Comparison of ENCODE assay signal across 10 mouse cellular contexts in the genomic region with DNA sequence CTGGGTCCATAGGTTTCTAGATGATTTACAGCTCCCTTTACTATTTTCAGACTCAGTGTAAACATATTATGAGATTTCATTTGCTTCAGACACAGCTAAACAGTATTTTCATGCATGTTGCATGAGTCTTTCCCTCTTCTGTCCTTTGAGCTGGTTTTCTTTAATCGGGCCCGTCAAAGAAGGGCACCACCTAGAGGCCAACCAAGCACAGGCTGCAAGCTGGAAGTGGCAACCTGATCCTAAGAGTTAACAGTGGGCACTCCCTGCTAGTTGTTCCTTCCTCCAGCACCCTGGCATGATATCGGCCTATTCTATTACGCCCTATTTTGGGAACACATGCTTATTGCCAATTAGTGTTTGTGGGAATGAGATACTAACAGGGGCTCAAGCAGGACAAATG. TPM values are rescaled to one million over a fixed set of nuclear protein-coding genes. Genes with fewer than 3 reads are reported as not detected.
DNase-seq lines count a peak whose midpoint lies in the region; ATAC-seq and TF ChIP-seq lines count a peak whose summit lies in the region.
"Had no signal": no experiment of that assay in that cellular context is flagged by ENCODE, and none has a peak within 500 bp of the region (broad histone marks: within the 10 kb centered on the region; RNA-seq: fewer than 3 reads in every experiment).

No protein-coding gene starts in this region.

- no peak overlapping the region for H3K27ac ChIP-seq in embryonic fibroblast, embryonic 13.5 days (ENCODE audit: insufficient read depth, low read length)
- H3K27ac ChIP-seq in limb, embryonic 10.5 days = no peak overlapping the region
- no peak overlapping the region for H3K27ac ChIP-seq in midbrain, embryonic 14.5 days (replicated peaks; ENCODE audit: low read depth, low read length)
- H3K27ac ChIP-seq in thymus, adult 2 months (ENCODE audit: control insufficient read depth, insufficient read depth, low read length) = no peak overlapping the region

- H3K36me3 ChIP-seq in limb, embryonic 10.5 days = no peaks in the 10 kb centered on the region
- H3K36me3 ChIP-seq in midbrain, embryonic 14.5 days (ENCODE audit: control insufficient read depth, insufficient read depth, low read length) = no peaks in the 10 kb centered on the region
- no peaks in the 10 kb centered on the region for H3K36me3 ChIP-seq in thymus, adult 2 months (ENCODE audit: control insufficient read depth, insufficient read depth, low read length)

- TF ChIP-seq POLR2A in embryonic fibroblast, embryonic 13.5 days (IDR thresholded peaks at IDR 0.05; ENCODE audit: low read depth, low read length) = no peak
- TF ChIP-seq POLR2A in thymus, adult 2 months (IDR thresholded peaks at IDR 0.05; ENCODE audit: control insufficient read depth, extremely low read depth, insufficient read depth, low read length, poor library complexity) = no peak

- DNase-seq in left cerebral cortex, adult 11 months (ENCODE audit: low spot score) = peak; percentile 17
- DNase-seq in left cerebral cortex, adult 8-10 months (ENCODE audit: low spot score in 2 of 2) = no peak
- peak; percentile 7 for DNase-seq in WW6 (ENCODE audit: low read depth, low spot score)
- DNase-seq in limb, embryonic 10.5 days (ENCODE audit: low spot score) = peak; percentile 58
- peak; percentile 61 for DNase-seq in midbrain, embryonic 14.5 days
- peak; percentile 46 for DNase-seq in thymus, adult 2 months

- TF ChIP-seq CTCF in embryonic fibroblast, embryonic 13.5 days (IDR thresholded peaks at IDR 0.05; ENCODE audit: borderline replicate concordance, insufficient read depth, low read length) = peak; percentile 56; the same call in 1 of the 2 replicates
- TF ChIP-seq CTCF in thymus, adult 2 months (IDR thresholded peaks at IDR 0.05; ENCODE audit: borderline replicate concordance, control insufficient read depth, extremely low read depth, insufficient read depth, low read length, poor library complexity) = peak; percentile 42; the same call in 1 of the 2 replicates

- ATAC-seq in hematopoietic stem cell, adult 5-6 weeks (replicated peaks in 1 of 2; ENCODE audit: insufficient read depth in 1 of 2, low FRiP score in 2 of 2, low TSS enrichment in 1 of 2, low read depth in 1 of 2, poor library complexity in 2 of 2, severe bottlenecking in 2 of 2) = peak; percentile 75 to 85
- ATAC-seq in midbrain, embryonic 14.5 days (ENCODE audit: low FRiP score, low TSS enrichment) = no peak

- H3K9me3 ChIP-seq in limb, embryonic 10.5 days (replicated peaks) = no peaks in the 10 kb centered on the region
- no peaks in the 10 kb centered on the region for H3K9me3 ChIP-seq in midbrain, embryonic 14.5 days (ENCODE audit: control insufficient read depth, low read length)

- H3K4me3 ChIP-seq in embryonic fibroblast, embryonic 13.5 days (ENCODE audit: insufficient read depth, low read length) = no peak overlapping the region
- H3K4me3 ChIP-seq in limb, embryonic 10.5 days = no peak overlapping the region
- no peak overlapping the region for H3K4me3 ChIP-seq in midbrain, embryonic 14.5 days (replicated peaks; ENCODE audit: low read depth, low read length)
- no peak overlapping the region for H3K4me3 ChIP-seq in thymus, adult 2 months (ENCODE audit: control insufficient read depth, insufficient read depth, low read length)
- H3K4me3 ChIP-seq: erythroblast, embryonic 14.5 days; myocyte had no signal

- no peaks in the 10 kb centered on the region for H3K27me3 ChIP-seq in limb, embryonic 10.5 days (ENCODE audit: low read depth, poor library complexity, severe bottlenecking)
- no peaks in the 10 kb centered on the region for H3K27me3 ChIP-seq in midbrain, embryonic 14.5 days (ENCODE audit: control insufficient read depth, insufficient read depth, low read length)
- H3K27me3 ChIP-seq in thymus, adult 2 months (ENCODE audit: control insufficient read depth, insufficient read depth, low read length) = no peaks in the 10 kb centered on the region

- WGBS in limb, embryonic 10.5 days = 50% methylated on average over 4 of the region's 4 CpGs
- 52% methylated on average over 4 of the region's 4 CpGs for WGBS in midbrain, embryonic 14.5 days
- WGBS in thymus, adult 2 months = 27% methylated on average over 4 of the region's 4 CpGs

- H3K4me2 ChIP-seq in midbrain, embryonic 14.5 days (ENCODE audit: low read length) = no peak overlapping the region

- no peak overlapping the region for H3K9ac ChIP-seq in midbrain, embryonic 14.5 days (replicated peaks; ENCODE audit: low read length)

- H3K4me1 ChIP-seq in embryonic fibroblast, embryonic 13.5 days (ENCODE audit: control insufficient read depth, insufficient read depth, low read length) = peaks cover 3% of the 10 kb centered on the region
- peaks cover 5% of the 10 kb centered on the region; the same call in 1 of the 2 replicates for H3K4me1 ChIP-seq in limb, embryonic 10.5 days
- no peaks in the 10 kb centered on the region for H3K4me1 ChIP-seq in midbrain, embryonic 14.5 days (ENCODE audit: control insufficient read depth, insufficient read depth, low read length)
- H3K4me1 ChIP-seq in thymus, adult 2 months (replicated peaks; ENCODE audit: control insufficient read depth, insufficient read depth, low read length) = no peaks in the 10 kb centered on the region

RNA-seq across cellular contexts. Expression of a gene that starts 8.2 kb away (rescaled TPM):
- not detected for total RNA-seq in left cerebral cortex, adult 8-10 months (2022)
- not detected in 2 replicates for polyA plus RNA-seq in embryonic fibroblast, embryonic 13.5 days (2011; ENCODE audit: insufficient read length, low read depth, missing spikeins)
- not detected in 2 replicates for total RNA-seq in hematopoietic stem cell, adult 5-6 weeks (2017)
- polyA plus RNA-seq in limb, embryonic 10.5 days (2016; fragmentation: Nextera tagmentation; extraction: Ambion mirVana) = not detected in 2 replicates
- polyA plus RNA-seq in midbrain, embryonic 14.5 days (2014; fragmentation: Nextera tagmentation; extraction: Ambion mirVana) = not detected in 2 replicates
- not detected in 2 replicates for polyA plus RNA-seq in thymus, adult 2 months (2012; rRNA removed)
- polyA plus RNA-seq: erythroblast, embryonic 14.5 days; myocyte had no signal

RNA-seq across cellular contexts. Expression of a gene that starts 43.6 kb away (rescaled TPM):
- total RNA-seq in left cerebral cortex, adult 8-10 months (2022) = not detected
- polyA plus RNA-seq in embryonic fibroblast, embryonic 13.5 days (2011; ENCODE audit: insufficient read length, low read depth, missing spikeins) = not detected in 2 replicates
- total RNA-seq in hematopoietic stem cell, adult 5-6 weeks (2017) = not detected in 2 replicates
- polyA plus RNA-seq in limb, embryonic 10.5 days (2016; fragmentation: Nextera tagmentation; extraction: Ambion mirVana) = not detected in 2 replicates
- polyA plus RNA-seq in midbrain, embryonic 14.5 days (2014; fragmentation: Nextera tagmentation; extraction: Ambion mirVana) = not detected in 2 replicates
- not detected in 2 replicates for polyA plus RNA-seq in thymus, adult 2 months (2012; rRNA removed)
- polyA plus RNA-seq: erythroblast, embryonic 14.5 days; myocyte had no signal

RNA-seq across cellular contexts. Expression of a gene that starts 57.2 kb away (rescaled TPM):
- not detected for total RNA-seq in left cerebral cortex, adult 8-10 months (2022)
- polyA plus RNA-seq in embryonic fibroblast, embryonic 13.5 days (2011; ENCODE audit: insufficient read length, low read depth, missing spikeins) = not detected in 2 replicates
- total RNA-seq in hematopoietic stem cell, adult 5-6 weeks (2017) = not detected in 2 replicates
- polyA plus RNA-seq in limb, embryonic 10.5 days (2016; fragmentation: Nextera tagmentation; extraction: Ambion mirVana) = not detected in 2 replicates
- polyA plus RNA-seq in midbrain, embryonic 14.5 days (2014; fragmentation: Nextera tagmentation; extraction: Ambion mirVana) = not detected in 2 replicates
- polyA plus RNA-seq in thymus, adult 2 months (2012; rRNA removed) = not detected in 2 replicates
- polyA plus RNA-seq: erythroblast, embryonic 14.5 days; myocyte had no signal

Comparison
In these comparisons a context has a peak if more than half of its experiments do, and no peak if none do; other contexts are left out.
1. DNase-seq: peak in left cerebral cortex, adult 11 months (single experiment), WW6 (single experiment), limb, embryonic 10.5 days (single experiment), midbrain, embryonic 14.5 days (single experiment) and thymus, adult 2 months (single experiment); none in left cerebral cortex, adult 8-10 months (0 of 2).